Mouse (Mus musculus) skeletal muscle tissue, adult 2 months (tissue): Measurements from ENCODE around the gene Twist1.

Experiments
- DNase-seq: peaks from one replicate; pipeline ENCODE4 v3.0.0-alpha.2; 2012; ENCODE audit warnings: low read depth, low spot score

Twist1 gene

DNA sequence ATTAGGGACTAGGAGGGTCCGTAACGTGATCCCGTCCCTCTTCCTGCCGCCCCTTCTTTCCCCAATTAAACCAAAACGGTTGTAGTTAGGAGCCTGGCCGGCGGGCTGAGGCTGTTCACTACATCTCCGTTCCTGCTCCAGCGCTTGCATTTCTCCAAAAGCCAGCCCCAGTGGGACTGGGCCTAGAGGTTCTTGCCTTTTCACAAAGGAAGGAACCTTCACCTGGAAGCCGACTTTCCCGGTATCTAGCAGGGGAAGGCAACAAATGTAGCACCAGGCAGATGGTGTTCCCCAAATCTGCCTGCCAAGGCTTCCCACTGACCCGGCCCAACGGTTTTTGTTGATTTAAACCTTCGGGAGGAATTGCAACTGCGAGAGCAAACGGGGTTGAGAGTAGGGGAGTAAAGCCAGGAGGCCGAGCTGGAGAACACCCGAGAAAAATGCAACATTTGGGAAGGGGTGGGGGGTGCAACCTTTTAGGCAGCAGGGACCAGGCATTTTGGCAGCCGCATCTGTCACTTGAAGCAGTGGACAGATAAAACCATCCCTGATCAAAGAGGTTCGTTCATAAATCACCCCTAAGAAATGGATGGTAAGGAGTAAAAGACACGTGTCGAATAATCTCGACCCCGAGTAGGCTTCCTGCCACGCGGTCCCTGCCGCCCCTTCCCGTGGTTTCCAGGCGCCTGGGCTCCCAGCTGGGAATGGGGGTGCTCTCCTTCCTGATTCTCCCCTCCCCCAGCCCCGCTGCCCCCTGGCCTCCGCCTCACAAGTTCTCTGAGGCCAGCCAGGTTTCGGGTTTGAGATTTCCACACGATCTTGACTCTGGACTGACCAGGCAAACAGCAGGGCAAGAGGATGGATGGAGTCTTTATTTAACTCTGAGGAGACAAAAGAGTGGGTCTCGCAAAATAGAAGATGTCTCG, 9.3 kb downstream of the Twist1 start:
- no peak for DNase-seq

DNA sequence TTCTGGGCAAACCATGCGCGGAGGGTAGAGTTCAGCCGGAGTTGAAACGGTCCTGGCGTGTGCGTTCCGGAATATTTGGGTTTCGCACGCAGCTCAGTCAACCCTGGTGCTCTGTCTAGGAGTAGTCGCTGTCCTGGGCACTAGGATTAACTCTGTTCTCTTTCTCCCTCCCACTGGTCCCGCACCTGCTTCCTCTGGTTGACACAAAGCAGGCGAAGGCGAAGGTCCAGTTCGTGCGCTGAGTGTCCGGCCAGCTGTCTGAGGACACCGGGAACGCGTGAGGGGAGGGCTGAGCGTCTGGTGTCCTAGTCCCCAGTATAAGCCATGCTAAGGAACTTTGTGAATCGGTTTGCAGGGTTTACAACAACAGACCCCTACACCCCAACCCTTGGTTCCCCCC, 10.0 kb downstream of the Twist1 start:
- DNase-seq = no peak

DNA sequence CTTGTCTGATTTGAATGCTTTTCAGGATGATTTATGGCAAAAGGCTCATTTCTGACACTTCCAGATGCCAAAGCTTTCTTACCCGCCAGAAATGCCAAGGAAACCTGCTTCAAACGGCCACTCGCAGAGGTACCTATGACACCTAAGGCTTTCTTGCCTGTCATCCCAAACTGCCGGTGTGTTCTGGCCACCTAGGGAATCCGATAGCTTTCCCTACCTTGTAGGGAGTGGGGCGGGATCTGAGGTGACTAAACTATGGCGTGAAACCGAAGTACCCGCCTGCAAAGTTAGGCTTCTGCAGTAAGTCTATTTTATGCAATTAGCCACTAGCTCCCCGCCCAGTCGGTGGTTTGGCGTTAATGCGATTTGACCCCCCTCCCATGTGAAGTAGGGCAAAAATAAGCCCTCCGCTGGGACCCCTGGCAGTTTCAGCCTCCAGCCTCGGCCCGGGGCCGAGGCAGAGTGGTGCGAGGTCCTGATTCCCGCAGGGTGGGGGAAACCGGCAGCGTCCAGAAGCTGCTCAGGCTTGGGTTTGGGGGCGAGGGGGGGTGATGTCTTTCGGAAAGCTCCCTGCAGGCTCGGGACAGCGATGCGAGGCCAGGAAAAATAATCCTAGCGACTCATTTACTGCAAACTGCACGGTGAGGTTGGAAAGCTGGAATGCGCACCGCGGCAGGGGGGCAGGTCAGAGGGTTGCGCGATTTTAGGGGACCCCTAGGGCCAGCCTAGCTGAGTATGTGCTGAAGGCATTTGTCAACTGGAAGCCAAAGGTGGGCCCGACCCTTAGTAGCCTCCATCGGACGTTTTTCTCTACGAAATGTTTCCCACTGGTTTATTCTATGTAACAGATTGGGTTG, 10.8 kb downstream of the Twist1 start:
- no peak for DNase-seq

DNA sequence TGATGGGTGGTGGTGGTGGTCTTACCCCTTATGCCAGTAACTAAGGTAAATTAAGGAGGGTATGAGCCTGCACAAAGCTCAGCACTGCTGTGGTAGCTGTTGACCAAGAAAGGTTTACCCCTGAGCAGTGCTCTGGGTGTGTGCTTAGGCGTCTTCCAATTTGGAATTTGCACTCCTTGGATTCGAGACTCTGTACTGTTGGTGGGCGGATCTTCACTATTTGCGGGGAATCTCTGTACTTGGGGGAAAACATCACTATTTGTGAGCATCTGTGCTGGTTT, 11.4 kb downstream of the Twist1 start:
- no peak for DNase-seq

DNA sequence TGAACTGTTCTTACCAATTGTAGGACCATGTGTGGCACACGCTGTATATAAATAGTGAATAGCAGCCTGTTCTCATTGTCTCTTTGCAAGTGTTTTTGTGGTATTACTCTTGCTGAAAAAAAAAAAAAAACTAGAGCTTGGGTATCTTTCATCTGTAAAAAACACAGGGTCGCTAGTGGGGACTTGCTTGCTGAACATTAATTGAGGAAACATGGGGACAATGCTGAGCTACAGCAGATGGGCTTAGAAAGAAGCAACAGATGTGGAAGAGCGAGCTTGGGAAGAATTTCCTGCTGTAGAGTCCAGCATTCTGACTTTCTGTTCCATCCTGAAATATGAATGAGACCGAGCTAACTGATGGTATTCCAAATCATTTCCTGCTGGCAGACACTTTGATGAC, 22.7 kb downstream of the Twist1 start:
- no peak for DNase-seq

DNA sequence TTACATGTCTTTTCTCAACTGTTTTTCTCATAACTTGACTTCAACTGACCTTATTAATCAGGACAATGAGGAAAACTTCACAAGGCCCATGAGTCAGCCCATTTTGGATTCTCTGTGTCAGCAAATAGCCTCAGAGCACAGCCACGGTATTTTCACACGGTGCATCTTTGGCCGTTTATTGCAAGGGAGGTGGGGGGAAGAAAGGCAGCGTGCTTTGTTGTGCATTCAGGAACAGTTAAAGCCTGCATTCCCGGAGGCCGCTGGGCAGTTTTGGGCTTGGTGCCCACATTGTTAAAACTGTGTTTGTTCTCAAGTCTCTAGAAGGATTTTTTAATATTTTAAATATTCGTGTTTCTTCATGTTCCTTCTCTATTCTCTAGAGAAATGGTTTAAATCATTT, 24.0 kb downstream of the Twist1 start:
- no peak for DNase-seq

DNA sequence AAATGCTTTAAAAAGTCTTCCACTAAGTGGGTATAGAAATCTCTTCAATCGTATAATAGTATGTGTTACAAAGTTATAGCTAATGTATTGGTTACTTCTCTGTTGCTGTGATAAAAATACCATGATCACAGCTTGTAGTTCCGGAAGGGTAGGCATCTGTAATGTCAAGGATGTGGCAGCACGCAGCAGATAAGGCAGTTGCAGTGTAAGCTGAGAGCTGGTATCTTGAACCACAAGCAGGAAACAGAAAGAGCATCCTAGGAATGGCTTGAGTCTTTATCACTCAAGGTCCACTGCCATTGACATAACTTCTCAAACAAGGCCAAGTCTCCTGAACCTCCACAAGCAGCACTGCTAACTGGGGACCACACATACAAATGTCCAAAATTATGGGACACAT, 35.7 kb downstream of the Twist1 start:
- no peak for DNase-seq
